In genomic region chr11:83292251-83292587, GRCm38 (mm10) we compare ENCODE assay signal across 8 mouse cellular contexts. TPM values are rescaled to one million over a fixed set of nuclear protein-coding genes. Genes with fewer than 3 reads are reported as not detected.
DNase-seq lines count a peak whose midpoint lies in the region; ATAC-seq and TF ChIP-seq lines count a peak whose summit lies in the region.

No protein-coding gene starts in this region.

- peaks cover 11% of the 10 kb centered on the region for H3K36me3 ChIP-seq in heart, adult 2 months (ENCODE audit: control insufficient read depth, insufficient read depth, low read length)
- peaks cover 22% of the 10 kb centered on the region for H3K36me3 ChIP-seq in forebrain, embryonic 12.5 days (replicated peaks)
- H3K36me3 ChIP-seq in liver, embryonic 12.5 days, result peaks cover 38% of the 10 kb centered on the region

- DNase-seq in heart, adult 2 months, result no peak
- DNase-seq in heart, postnatal 25 days (ENCODE audit: low spot score), result no peak
- peak; percentile 44 for DNase-seq in 416B (ENCODE audit: low read depth)
- DNase-seq in adrenal gland, postnatal 10 days, result no peak
- DNase-seq in testis, postnatal 10 days (ENCODE audit: low spot score), result no peak
- DNase-seq in thymus, postnatal 10 days (ENCODE audit: low spot score in 2 of 2), result no peak

- H3K4me2 ChIP-seq in forebrain, embryonic 12.5 days, result peak overlapping the region; percentile 79
- H3K4me2 ChIP-seq in liver, embryonic 12.5 days, result peak overlapping the region; percentile 80

- WGBS in heart, adult 2 months, result 0% methylated on average over 5 of the region's 5 CpGs
- WGBS in forebrain, embryonic 12.5 days, result 2% methylated on average over 5 of the region's 5 CpGs
- 1% methylated on average over 5 of the region's 5 CpGs for WGBS in liver, embryonic 12.5 days (ENCODE audit: insufficient replicate concordance)

- no peak for TF ChIP-seq CTCF in heart, adult 2 months (IDR thresholded peaks at IDR 0.05)

- H3K4me1 ChIP-seq in heart, adult 2 months (ENCODE audit: control insufficient read depth, insufficient read depth, low read length), result peaks cover 3% of the 10 kb centered on the region
- peaks cover 26% of the 10 kb centered on the region for H3K4me1 ChIP-seq in forebrain, embryonic 12.5 days
- H3K4me1 ChIP-seq in liver, embryonic 12.5 days, result peaks cover 69% of the 10 kb centered on the region

- intact Hi-C loops in heart, adult 2 months (cut with DNase I), result loop anchor here (10.0 kb wide), 3 partner anchors 377 to 527 kb away; partner anchors contain the start of genes Cct6b, Heatr6, Unc45b and Zfp830
- intact Hi-C loops in heart, postnatal 25 days (cut with DNase I), result loop anchor here (10.0 kb wide), 2 partner anchors 377 to 507 kb away; partner anchors contain the start of genes Lig3 and Unc45b

- TF ChIP-seq POLR2A in heart, adult 2 months (IDR thresholded peaks at IDR 0.05; ENCODE audit: insufficient read depth, low read depth, low read length), result no peak

- H3K27ac ChIP-seq in heart, adult 2 months, result peak overlapping the region; percentile 85
- H3K27ac ChIP-seq in forebrain, embryonic 12.5 days, result peak overlapping the region; percentile 70; the same call in 1 of the 2 replicates
- H3K27ac ChIP-seq in liver, embryonic 12.5 days, result peak overlapping the region; percentile 86

- H3K9me3 ChIP-seq in forebrain, embryonic 12.5 days, result no peaks in the 10 kb centered on the region
- H3K9me3 ChIP-seq in liver, embryonic 12.5 days (replicated peaks), result no peaks in the 10 kb centered on the region

- no peaks in the 10 kb centered on the region; the same call in 1 of the 2 replicates for H3K79me2 ChIP-seq in heart, adult 2 months (replicated peaks; ENCODE audit: control insufficient read depth, insufficient read depth, low read length)

- no peak for TF ChIP-seq EP300 in heart, adult 2 months (IDR thresholded peaks at IDR 0.05; ENCODE audit: insufficient read depth, low read depth, low read length)

- no peak for ATAC-seq in forebrain, embryonic 12.5 days (ENCODE audit: low FRiP score)
- ATAC-seq in liver, embryonic 12.5 days, result no peak

- H3K27me3 ChIP-seq in heart, adult 2 months (ENCODE audit: control insufficient read depth, insufficient read depth, low read length), result no peaks in the 10 kb centered on the region
- no peaks in the 10 kb centered on the region for H3K27me3 ChIP-seq in forebrain, embryonic 12.5 days
- peaks cover 4% of the 10 kb centered on the region; the same call in 1 of the 2 replicates for H3K27me3 ChIP-seq in liver, embryonic 12.5 days (replicated peaks)

- H3K4me3 ChIP-seq in heart, adult 2 months, result peak overlapping the region; percentile 79
- peak overlapping the region; percentile 52 for H3K4me3 ChIP-seq in forebrain, embryonic 12.5 days (replicated peaks)
- peak overlapping the region; percentile 78 for H3K4me3 ChIP-seq in liver, embryonic 12.5 days

- peak overlapping the region; percentile 61 for H3K9ac ChIP-seq in heart, adult 2 months (ENCODE audit: low read depth, low read length)
- H3K9ac ChIP-seq in forebrain, embryonic 12.5 days, result peak overlapping the region; percentile 73
- H3K9ac ChIP-seq in liver, embryonic 12.5 days, result peak overlapping the region; percentile 82

RNA-seq across cellular contexts. Expression of gene Slfn14, which starts 5.7 kb away (rescaled TPM):
- under 1 TPM in 1 of 2 experiments, not detected in 1; 0.14 TPM for total RNA-seq in heart, adult 2 months (2021)
- not detected in 2 replicates for polyA plus RNA-seq in heart, adult 2 months (2012; rRNA removed)
- total RNA-seq in heart, postnatal 25 days (2021), result under 1 TPM; 0.08 to 0.11 TPM
- 0.73 and 0.84 TPM in 2 replicates for polyA plus RNA-seq in forebrain, embryonic 12.5 days (2016; fragmentation: Nextera tagmentation; extraction: Ambion mirVana)
- polyA plus RNA-seq in liver, embryonic 12.5 days (2016; fragmentation: Nextera tagmentation; extraction: Ambion mirVana), result 14.5 and 15.6 TPM in 2 replicates
- 1 to 10 TPM in 1 of 2 experiments, under 1 TPM in 1; 0.60 to 2.0 TPM for total RNA-seq in adrenal gland, postnatal 10 days (2021)

RNA-seq across cellular contexts. Expression of gene Ap2b1, which starts 6.6 kb away (rescaled TPM):
- total RNA-seq in heart, adult 2 months (2021), result 10 to 100 TPM; 42.2 to 43.6 TPM
- polyA plus RNA-seq in heart, adult 2 months (2012; rRNA removed), result 16.3 and 27.8 TPM in 2 replicates
- 10 to 100 TPM; 41.2 to 48.3 TPM for total RNA-seq in heart, postnatal 25 days (2021)
- polyA plus RNA-seq in forebrain, embryonic 12.5 days (2016; fragmentation: Nextera tagmentation; extraction: Ambion mirVana), result 95.7 and 110 TPM in 2 replicates
- polyA plus RNA-seq in liver, embryonic 12.5 days (2016; fragmentation: Nextera tagmentation; extraction: Ambion mirVana), result 32.8 and 33.4 TPM in 2 replicates
- total RNA-seq in adrenal gland, postnatal 10 days (2021), result 10 to 100 TPM; 78.1 to 96.0 TPM

RNA-seq across cellular contexts. Expression of gene Pex12, which starts 10.2 kb away (rescaled TPM):
- 10 to 100 TPM in 1 of 2 experiments, 1 to 10 TPM in 1; 8.7 to 13.5 TPM for total RNA-seq in heart, adult 2 months (2021)
- 7.2 and 8.6 TPM in 2 replicates for polyA plus RNA-seq in heart, adult 2 months (2012; rRNA removed)
- total RNA-seq in heart, postnatal 25 days (2021), result 1 to 10 TPM; 5.7 to 6.5 TPM
- 15.4 and 18.5 TPM in 2 replicates for polyA plus RNA-seq in forebrain, embryonic 12.5 days (2016; fragmentation: Nextera tagmentation; extraction: Ambion mirVana)
- 8.2 and 8.3 TPM in 2 replicates for polyA plus RNA-seq in liver, embryonic 12.5 days (2016; fragmentation: Nextera tagmentation; extraction: Ambion mirVana)
- 10 to 100 TPM in 1 of 2 experiments, 1 to 10 TPM in 1; 8.4 to 13.1 TPM for total RNA-seq in adrenal gland, postnatal 10 days (2021)
